Mouse (Mus musculus): ENCODE measurements around the gene Adgrv1. TPM values are rescaled to one million over a fixed set of nuclear protein-coding genes. Genes with fewer than 3 reads are reported as not detected.

Adgrv1 gene
- polyA plus RNA-seq, 1 experiment = under 0.01 TPM

- Histone ChIP-seq H3K9me3 (ENCODE audit: control insufficient read depth, low read length) (no peaks in the 10 kb centered on the region), H3K27me3 (ENCODE audit: control insufficient read depth) (no peaks in the 10 kb centered on the region), H3K4me3 (replicated peaks) (no peak overlapping the region), H3K36me3 (ENCODE audit: control insufficient read depth) (no peaks in the 10 kb centered on the region), H3K4me1 (ENCODE audit: control insufficient read depth) (no peaks in the 10 kb centered on the region)
- TF ChIP-seq GATA1 (IDR thresholded peaks at IDR 0.05; ENCODE audit: low read length) = no peak
- TF ChIP-seq TAL1 (IDR thresholded peaks at IDR 0.05; ENCODE audit: low read length) = no peak
These were observed 98.0 kb downstream of the Adgrv1 start for GRCm38 (mm10) chr13:81534916-81535315.

GRCm38 (mm10) chr13:81526687-81527086 lies 106.3 kb downstream of the Adgrv1 start:
- no peaks in the 10 kb centered on the region for H3K27me3 ChIP-seq (ENCODE audit: control insufficient read depth)
- H3K4me1 ChIP-seq (ENCODE audit: control insufficient read depth) = no peaks in the 10 kb centered on the region
- no peaks in the 10 kb centered on the region for H3K9me3 ChIP-seq (ENCODE audit: control insufficient read depth, low read length)
- H3K4me3 ChIP-seq (replicated peaks) = no peak overlapping the region
- TF ChIP-seq TAL1 (IDR thresholded peaks at IDR 0.05; ENCODE audit: low read length) (no peak), GATA1 (IDR thresholded peaks at IDR 0.05; ENCODE audit: low read length) (no peak)
- H3K36me3 ChIP-seq (ENCODE audit: control insufficient read depth) = no peaks in the 10 kb centered on the region

GRCm38 (mm10) chr13:81510142-81510541 lies 122.8 kb downstream of the Adgrv1 start:
- TF ChIP-seq GATA1 (IDR thresholded peaks at IDR 0.05; ENCODE audit: low read length) (no peak), TAL1 (IDR thresholded peaks at IDR 0.05; ENCODE audit: low read length) (no peak)
- H3K27me3 ChIP-seq (ENCODE audit: control insufficient read depth) = no peaks in the 10 kb centered on the region
- H3K36me3 ChIP-seq (ENCODE audit: control insufficient read depth) = no peaks in the 10 kb centered on the region
- H3K4me1 ChIP-seq (ENCODE audit: control insufficient read depth) = no peaks in the 10 kb centered on the region
- H3K4me3 ChIP-seq (replicated peaks) = no peak overlapping the region
- no peaks in the 10 kb centered on the region for H3K9me3 ChIP-seq (ENCODE audit: control insufficient read depth, low read length)

GRCm38 (mm10) chr13:81497035-81497434 lies 135.9 kb downstream of the Adgrv1 start:
- TF ChIP-seq GATA1 (IDR thresholded peaks at IDR 0.05; ENCODE audit: low read length) (no peak), TAL1 (IDR thresholded peaks at IDR 0.05; ENCODE audit: low read length) (no peak)
- no peaks in the 10 kb centered on the region for H3K27me3 ChIP-seq (ENCODE audit: control insufficient read depth)
- no peaks in the 10 kb centered on the region for H3K4me1 ChIP-seq (ENCODE audit: control insufficient read depth)
- H3K9me3 ChIP-seq (ENCODE audit: control insufficient read depth, low read length) = no peaks in the 10 kb centered on the region
- H3K4me3 ChIP-seq (replicated peaks) = no peak overlapping the region
- H3K36me3 ChIP-seq (ENCODE audit: control insufficient read depth) = no peaks in the 10 kb centered on the region

GRCm38 (mm10) chr13:81491971-81492370 lies 141.0 kb downstream of the Adgrv1 start:
- TF ChIP-seq TAL1 (IDR thresholded peaks at IDR 0.05; ENCODE audit: low read length) (no peak), GATA1 (IDR thresholded peaks at IDR 0.05; ENCODE audit: low read length) (no peak)
- H3K27me3 ChIP-seq (ENCODE audit: control insufficient read depth) = no peaks in the 10 kb centered on the region
- H3K4me1 ChIP-seq (ENCODE audit: control insufficient read depth) = no peaks in the 10 kb centered on the region
- H3K36me3 ChIP-seq (ENCODE audit: control insufficient read depth) = no peaks in the 10 kb centered on the region
- no peak overlapping the region for H3K4me3 ChIP-seq (replicated peaks)
- no peaks in the 10 kb centered on the region for H3K9me3 ChIP-seq (ENCODE audit: control insufficient read depth, low read length)

- Histone ChIP-seq H3K36me3 (ENCODE audit: control insufficient read depth) (no peaks in the 10 kb centered on the region), H3K4me3 (replicated peaks) (no peak overlapping the region), H3K9me3 (ENCODE audit: control insufficient read depth, low read length) (no peaks in the 10 kb centered on the region), H3K4me1 (ENCODE audit: control insufficient read depth) (no peaks in the 10 kb centered on the region), H3K27me3 (ENCODE audit: control insufficient read depth) (no peaks in the 10 kb centered on the region)
- TF ChIP-seq GATA1 (IDR thresholded peaks at IDR 0.05; ENCODE audit: low read length) (no peak), TAL1 (IDR thresholded peaks at IDR 0.05; ENCODE audit: low read length) (no peak)
These were observed 146.0 kb downstream of the Adgrv1 start for GRCm38 (mm10) chr13:81486980-81487379.

GRCm38 (mm10) chr13:81473750-81474149 lies 159.2 kb downstream of the Adgrv1 start:
- Histone ChIP-seq H3K4me3 (replicated peaks) (no peak overlapping the region), H3K4me1 (ENCODE audit: control insufficient read depth) (no peaks in the 10 kb centered on the region), H3K27me3 (ENCODE audit: control insufficient read depth) (no peaks in the 10 kb centered on the region), H3K9me3 (ENCODE audit: control insufficient read depth, low read length) (no peaks in the 10 kb centered on the region; the same call in 1 of the 2 replicates), H3K36me3 (ENCODE audit: control insufficient read depth) (no peaks in the 10 kb centered on the region)
- TF ChIP-seq GATA1 (IDR thresholded peaks at IDR 0.05; ENCODE audit: low read length) = no peak

- Histone ChIP-seq H3K9me3 (ENCODE audit: control insufficient read depth, low read length) (no peaks in the 10 kb centered on the region; the same call in 1 of the 2 replicates), H3K27me3 (ENCODE audit: control insufficient read depth) (no peaks in the 10 kb centered on the region), H3K4me3 (replicated peaks) (no peak overlapping the region), H3K4me1 (ENCODE audit: control insufficient read depth) (no peaks in the 10 kb centered on the region), H3K36me3 (ENCODE audit: control insufficient read depth) (no peaks in the 10 kb centered on the region)
- TF ChIP-seq TAL1 (IDR thresholded peaks at IDR 0.05; ENCODE audit: low read length) = no peak
- no peak for TF ChIP-seq GATA1 (IDR thresholded peaks at IDR 0.05; ENCODE audit: low read length)
These were observed 166.3 kb downstream of the Adgrv1 start for GRCm38 (mm10) chr13:81466661-81467060.

GRCm38 (mm10) chr13:81465794-81466193 lies 167.2 kb downstream of the Adgrv1 start:
- TF ChIP-seq GATA1 (IDR thresholded peaks at IDR 0.05; ENCODE audit: low read length) (no peak), TAL1 (IDR thresholded peaks at IDR 0.05; ENCODE audit: low read length) (no peak)
- Histone ChIP-seq H3K9me3 (ENCODE audit: control insufficient read depth, low read length) (no peaks in the 10 kb centered on the region; the same call in 1 of the 2 replicates), H3K4me3 (replicated peaks) (no peak overlapping the region), H3K27me3 (ENCODE audit: control insufficient read depth) (no peaks in the 10 kb centered on the region), H3K4me1 (ENCODE audit: control insufficient read depth) (no peaks in the 10 kb centered on the region), H3K36me3 (ENCODE audit: control insufficient read depth) (no peaks in the 10 kb centered on the region)

GRCm38 (mm10) chr13:81449630-81450029 lies 183.3 kb downstream of the Adgrv1 start:
- Histone ChIP-seq H3K9me3 (ENCODE audit: control insufficient read depth, low read length) (peaks cover 4% of the 10 kb centered on the region), H3K27me3 (ENCODE audit: control insufficient read depth) (no peaks in the 10 kb centered on the region), H3K36me3 (ENCODE audit: control insufficient read depth) (no peaks in the 10 kb centered on the region), H3K4me3 (replicated peaks) (no peak overlapping the region), H3K4me1 (ENCODE audit: control insufficient read depth) (no peaks in the 10 kb centered on the region)
- TF ChIP-seq TAL1 (IDR thresholded peaks at IDR 0.05; ENCODE audit: low read length) = no peak
- TF ChIP-seq GATA1 (IDR thresholded peaks at IDR 0.05; ENCODE audit: low read length) = no peak
